Mouse (Mus musculus): ENCODE measurements at regions not wholly inside any gene's neighbourhood (a gene's known extent, or its start where the extent isn't known, plus 50 kb on each side); places are given as distances from the start of the nearest gene placed in this dataset.

- H3K9ac ChIP-seq (ENCODE audit: low read depth, low read length, severe bottlenecking): no peak overlapping the region
- no peak for DNase-seq (ENCODE audit: low spot score)
- TF ChIP-seq POLR2A (IDR thresholded peaks at IDR 0.05; ENCODE audit: borderline replicate concordance, extremely low read depth, insufficient read depth, insufficient read length): no peak
- no peak for ATAC-seq (ENCODE audit: low FRiP score, low read depth)
- no peaks in the 10 kb centered on the region for H3K27me3 ChIP-seq (ENCODE audit: control insufficient read depth, insufficient read depth, low read length)
- no peak overlapping the region for H3K4me3 ChIP-seq (replicated peaks; ENCODE audit: low read length)
- no peaks in the 10 kb centered on the region for H3K36me3 ChIP-seq (ENCODE audit: control insufficient read depth, insufficient read depth, low read length)
- 86% methylated on average over 9 of the region's 9 CpGs for WGBS
- no peak overlapping the region for H3K4me2 ChIP-seq (replicated peaks; ENCODE audit: low read depth, low read length, severe bottlenecking)
- H3K9me3 ChIP-seq (ENCODE audit: control insufficient read depth, low read length): no peaks in the 10 kb centered on the region; the same call in 1 of the 2 replicates
- H3K27ac ChIP-seq (replicated peaks; ENCODE audit: low read depth, low read length): no peak overlapping the region
- no peaks in the 10 kb centered on the region for H3K4me1 ChIP-seq (ENCODE audit: control insufficient read depth, insufficient read depth, low read length)
These were observed 630.6 kb downstream of the Diaph3 start for GRCm38 (mm10) chr14:86510408-86510807.

DNA sequence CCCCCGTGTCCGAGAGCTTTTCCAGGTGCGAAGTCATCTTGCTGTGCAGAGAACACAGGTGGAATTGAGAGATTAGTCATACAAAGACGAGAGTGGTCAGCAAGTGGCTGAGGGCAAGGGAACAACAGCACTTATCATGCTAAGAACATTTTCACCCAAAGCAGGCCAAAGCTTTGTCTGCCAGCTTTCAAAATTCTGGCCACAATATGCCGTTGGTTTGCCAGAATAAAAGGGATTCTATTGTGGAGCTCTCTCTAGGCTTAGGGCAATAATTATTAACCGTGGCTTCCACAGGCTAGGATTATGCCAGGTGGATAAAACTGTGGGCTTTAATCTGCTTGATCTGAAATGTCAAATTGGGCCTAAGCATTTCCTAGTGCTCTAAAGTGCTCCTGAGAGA lies 631.3 kb downstream of the Diaph3 start:
- WGBS: 87% methylated on average over 6 of the region's 6 CpGs
- no peak for TF ChIP-seq POLR2A (IDR thresholded peaks at IDR 0.05; ENCODE audit: borderline replicate concordance, extremely low read depth, insufficient read depth, insufficient read length)

DNA sequence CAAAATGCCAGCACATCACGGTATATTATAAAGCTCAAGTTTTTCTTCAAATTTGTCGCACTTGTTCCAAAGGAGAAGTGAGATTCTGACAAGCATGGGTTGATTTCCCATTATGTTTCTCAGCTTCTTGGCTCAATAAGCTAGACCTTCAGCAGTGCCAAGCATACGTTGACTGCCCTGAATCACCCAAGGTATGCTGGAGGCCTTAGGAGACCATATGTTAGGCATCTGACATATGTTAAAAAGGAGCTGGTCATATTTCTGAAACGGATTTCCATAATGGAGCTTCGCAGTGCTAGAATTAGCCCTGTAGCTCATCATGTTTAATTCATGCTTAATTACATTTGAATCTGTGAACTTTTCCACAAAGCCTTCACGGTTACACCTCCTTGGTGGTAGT lies 634.7 kb downstream of the Diaph3 start:
- H3K9me3 ChIP-seq (ENCODE audit: control insufficient read depth, low read length): no peaks in the 10 kb centered on the region; the same call in 1 of the 2 replicates
- H3K9ac ChIP-seq (ENCODE audit: low read depth, low read length, severe bottlenecking): no peak overlapping the region
- ATAC-seq (ENCODE audit: low FRiP score, low read depth) (no peak), DNase-seq (ENCODE audit: low spot score) (no peak)
- 85% methylated on average over 6 of the region's 6 CpGs for WGBS
- H3K27ac ChIP-seq (replicated peaks; ENCODE audit: low read depth, low read length): no peak overlapping the region
- no peak overlapping the region for H3K4me2 ChIP-seq (replicated peaks; ENCODE audit: low read depth, low read length, severe bottlenecking)
- no peak overlapping the region for H3K4me3 ChIP-seq (replicated peaks; ENCODE audit: low read length)
- no peak for TF ChIP-seq POLR2A (IDR thresholded peaks at IDR 0.05; ENCODE audit: borderline replicate concordance, extremely low read depth, insufficient read depth, insufficient read length)
- H3K4me1 ChIP-seq (ENCODE audit: control insufficient read depth, insufficient read depth, low read length): no peaks in the 10 kb centered on the region
- H3K27me3 ChIP-seq (ENCODE audit: control insufficient read depth, insufficient read depth, low read length): no peaks in the 10 kb centered on the region
- no peaks in the 10 kb centered on the region for H3K36me3 ChIP-seq (ENCODE audit: control insufficient read depth, insufficient read depth, low read length)

More for the DNA sequence above, 631.3 kb downstream of the Diaph3 start:
- Histone ChIP-seq H3K9me3 (ENCODE audit: control insufficient read depth, low read length) (no peaks in the 10 kb centered on the region; the same call in 1 of the 2 replicates), H3K27me3 (ENCODE audit: control insufficient read depth, insufficient read depth, low read length) (no peaks in the 10 kb centered on the region), H3K4me2 (replicated peaks; ENCODE audit: low read depth, low read length, severe bottlenecking) (no peak overlapping the region), H3K9ac (ENCODE audit: low read depth, low read length, severe bottlenecking) (no peak overlapping the region), H3K36me3 (ENCODE audit: control insufficient read depth, insufficient read depth, low read length) (no peaks in the 10 kb centered on the region), H3K27ac (replicated peaks; ENCODE audit: low read depth, low read length) (no peak overlapping the region), H3K4me3 (replicated peaks; ENCODE audit: low read length) (no peak overlapping the region), H3K4me1 (ENCODE audit: control insufficient read depth, insufficient read depth, low read length) (no peaks in the 10 kb centered on the region)
- ATAC-seq (ENCODE audit: low FRiP score, low read depth): no peak
- no peak for DNase-seq (ENCODE audit: low spot score)

GRCm38 (mm10) chr14:86490826-86491225 lies 650.2 kb downstream of the Diaph3 start:
- Histone ChIP-seq H3K9me3 (ENCODE audit: control insufficient read depth, low read length) (no peaks in the 10 kb centered on the region), H3K36me3 (ENCODE audit: control insufficient read depth, insufficient read depth, low read length) (no peaks in the 10 kb centered on the region), H3K4me3 (replicated peaks; ENCODE audit: low read length) (no peak overlapping the region), H3K27me3 (ENCODE audit: control insufficient read depth, insufficient read depth, low read length) (no peaks in the 10 kb centered on the region), H3K4me2 (replicated peaks; ENCODE audit: low read depth, low read length, severe bottlenecking) (no peak overlapping the region), H3K9ac (ENCODE audit: low read depth, low read length, severe bottlenecking) (no peak overlapping the region), H3K4me1 (ENCODE audit: control insufficient read depth, insufficient read depth, low read length) (0 out of 2 replicates have a peak, but pooled peaks cover 2% of the 10 kb centered on the region), H3K27ac (replicated peaks; ENCODE audit: low read depth, low read length) (no peak overlapping the region)
- DNase-seq (ENCODE audit: low spot score): no peak
- TF ChIP-seq POLR2A (IDR thresholded peaks at IDR 0.05; ENCODE audit: borderline replicate concordance, extremely low read depth, insufficient read depth, insufficient read length): no peak
- ATAC-seq (ENCODE audit: low FRiP score, low read depth): no peak
- WGBS: 81% methylated on average over 4 of the region's 4 CpGs

DNA sequence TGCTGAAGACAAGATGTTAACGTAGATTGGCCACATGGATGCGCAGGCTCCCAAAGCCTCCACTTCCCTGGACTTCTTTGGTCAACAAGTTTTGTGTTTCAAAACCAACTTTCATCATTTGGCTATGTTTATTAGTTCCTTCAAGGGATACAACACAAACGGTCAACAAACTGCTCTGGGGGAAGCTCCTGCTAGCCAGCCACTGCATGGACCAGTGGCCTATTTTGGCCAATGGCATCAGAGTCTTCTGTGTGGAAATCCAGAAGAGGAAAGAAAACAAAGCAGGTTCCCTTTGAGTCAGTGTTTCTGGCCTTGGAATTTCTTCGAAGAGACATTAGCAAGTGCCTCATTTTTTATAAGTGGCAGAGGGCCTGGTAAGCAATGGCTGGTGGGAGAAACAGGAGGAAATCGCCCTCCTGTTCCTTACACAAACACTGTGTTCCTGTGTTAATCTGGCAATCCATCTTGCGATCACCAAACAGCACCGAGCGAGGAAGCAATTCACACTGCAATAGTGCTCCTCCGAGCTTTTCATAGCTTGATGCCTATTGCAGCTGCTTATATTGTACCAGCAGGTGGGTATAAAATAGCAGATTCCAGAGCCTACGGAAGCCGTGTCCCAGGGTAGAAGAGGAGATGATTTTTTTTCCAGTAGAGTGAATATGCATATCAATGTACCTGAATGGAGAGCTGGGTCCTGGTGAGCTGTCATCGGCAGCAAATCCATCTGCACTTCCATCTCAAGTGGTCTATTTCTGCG lies 651.0 kb downstream of the Diaph3 start:
- TF ChIP-seq POLR2A (IDR thresholded peaks at IDR 0.05; ENCODE audit: borderline replicate concordance, extremely low read depth, insufficient read depth, insufficient read length): no peak
- H3K4me1 ChIP-seq (ENCODE audit: control insufficient read depth, insufficient read depth, low read length): 0 out of 2 replicates have a peak, but pooled peaks cover 2% of the 10 kb centered on the region
- no peaks in the 10 kb centered on the region for H3K27me3 ChIP-seq (ENCODE audit: control insufficient read depth, insufficient read depth, low read length)
- no peak overlapping the region for H3K27ac ChIP-seq (replicated peaks; ENCODE audit: low read depth, low read length)
- no peak overlapping the region for H3K4me2 ChIP-seq (replicated peaks; ENCODE audit: low read depth, low read length, severe bottlenecking)
- no peaks in the 10 kb centered on the region for H3K36me3 ChIP-seq (ENCODE audit: control insufficient read depth, insufficient read depth, low read length)
- H3K4me3 ChIP-seq (replicated peaks; ENCODE audit: low read length): no peak overlapping the region
- no peaks in the 10 kb centered on the region for H3K9me3 ChIP-seq (ENCODE audit: control insufficient read depth, low read length)
- no peak for ATAC-seq (ENCODE audit: low FRiP score, low read depth)
- DNase-seq (ENCODE audit: low spot score): no peak
- no peak overlapping the region for H3K9ac ChIP-seq (ENCODE audit: low read depth, low read length, severe bottlenecking)
- 71% methylated on average over 13 of the region's 13 CpGs for WGBS

Measured in limb, embryonic 14.5 days (tissue).